Mouse (Mus musculus) intestine, postnatal 0 days (tissue): ENCODE results near the gene Abi1. TPM values are rescaled to one million over a fixed set of nuclear protein-coding genes. Genes with fewer than 3 reads are reported as not detected.

ENCODE experiments used
- ATAC-seq: fragments of 200-750 bp; cut with Nextera tagmentation; 2 replicates; pipeline ENCODE4 v1.8.0; 2017; ENCODE audit warnings: mild to moderate bottlenecking, moderate TSS enrichment, moderate library complexity
- H3K27ac ChIP-seq: fragments of 300-500 bp; sonication (generic); 2 replicates; pipeline ENCODE4 v1.5.1; 2014; ENCODE audit warnings: mild to moderate bottlenecking, low read depth, low read length, moderate library complexity
- H3K27me3 ChIP-seq: fragments of 300-500 bp; sonication (generic); replicated peaks from 2 replicates; pipeline ENCODE4 v1.6.1; 2014; ENCODE audit warnings: low read length, mixed read lengths; ENCODE audit not compliant: control insufficient read depth, insufficient read depth
- H3K36me3 ChIP-seq: fragments of 300-500 bp; sonication (generic); 2 replicates; pipeline ENCODE4 v1.6.1; 2014; ENCODE audit warnings: mild to moderate bottlenecking, moderate library complexity; ENCODE audit not compliant: control insufficient read depth, insufficient read depth
- H3K4me1 ChIP-seq: fragments of 300-500 bp; sonication (generic); replicated peaks from 2 replicates; pipeline ENCODE4 v1.6.1; 2014; ENCODE audit warnings: antibody characterized with exemption, low read length, mixed read lengths; ENCODE audit not compliant: control insufficient read depth, insufficient read depth
- H3K4me2 ChIP-seq: fragments of 300-500 bp; sonication (generic); replicated peaks from 2 replicates; pipeline ENCODE4 v1.6.1; 2014; ENCODE audit warnings: low read depth, mild to moderate bottlenecking, moderate library complexity
- H3K4me3 ChIP-seq: fragments of 300-500 bp; sonication (generic); 2 replicates; pipeline ENCODE4 v1.5.1; 2014; ENCODE audit warnings: low read depth, low read length
- H3K9ac ChIP-seq: fragments of 300-500 bp; sonication (generic); 2 replicates; pipeline ENCODE4 v1.6.1; 2014; ENCODE audit warnings: mild to moderate bottlenecking, low read depth, low read length
- H3K9me3 ChIP-seq: fragments of 300-500 bp; sonication (generic); 2 replicates; pipeline ENCODE4 v1.6.1; 2016; ENCODE audit warnings: mixed run types; ENCODE audit not compliant: control insufficient read depth
- CTCF ChIP-seq: sonication (generic); IDR thresholded peaks from 2 replicates; pipeline ENCODE4 v1.5.1; 2016; ENCODE audit warnings: low read depth, mild to moderate bottlenecking, control low read depth, antibody characterized with exemption, moderate library complexity
- WGBS: fragments of 180-500 bp; shearing (Covaris S2); extraction: QIAGEN DNeasy Blood & Tissue Kit; methylation state at CpG from one replicate; pipeline ENCODE4 v1.1.7; 2014; 5-methylcytosine and 5-hydroxymethylcytosine counted together
- polyA plus RNA-seq: library from polyadenylated mRNA; unstranded; fragments of >200 nt; fragmentation: Nextera tagmentation; extraction: Ambion mirVana; gene quantifications from 2 replicates; pipeline ENCODE4 v1.2.1, GENCODE M21; 2015

Abi1 gene
- polyA plus RNA-seq, 1 experiment from 2014 or later: 38.1 TPM

DNA sequence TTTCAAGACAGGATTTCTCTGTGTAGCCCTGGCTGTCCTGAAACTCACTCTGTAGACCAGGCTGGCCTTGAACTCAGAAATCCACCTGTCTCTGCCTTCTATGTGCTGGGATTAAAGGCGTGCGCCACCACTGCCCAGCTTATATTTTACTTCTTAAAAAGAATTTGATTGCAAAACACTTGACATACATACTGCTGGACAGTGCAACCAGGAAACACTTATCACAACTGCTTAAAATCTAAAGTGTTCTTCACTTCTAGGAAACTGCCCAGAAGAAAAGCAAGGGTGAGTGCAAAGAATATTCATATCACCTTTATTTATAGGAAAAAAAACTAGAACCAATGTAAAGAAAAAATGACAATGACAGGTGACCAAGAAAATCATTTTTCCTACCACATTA, 42.0 kb downstream of the Abi1 start:
- Histone ChIP-seq H3K27me3 (no peaks in the 10 kb centered on the region), H3K4me3 (no peak overlapping the region), H3K4me1 (peaks cover 3% of the 10 kb centered on the region; the same call in 1 of the 2 replicates), H3K9ac (no peak overlapping the region), H3K4me2 (no peak overlapping the region), H3K9me3 (no peaks in the 10 kb centered on the region), H3K36me3 (peaks cover 10% of the 10 kb centered on the region), H3K27ac (no peak overlapping the region)
- WGBS: 89% methylated on average over 2 of the region's 2 CpGs
- no peak for ATAC-seq
- no peak for TF ChIP-seq CTCF

DNA sequence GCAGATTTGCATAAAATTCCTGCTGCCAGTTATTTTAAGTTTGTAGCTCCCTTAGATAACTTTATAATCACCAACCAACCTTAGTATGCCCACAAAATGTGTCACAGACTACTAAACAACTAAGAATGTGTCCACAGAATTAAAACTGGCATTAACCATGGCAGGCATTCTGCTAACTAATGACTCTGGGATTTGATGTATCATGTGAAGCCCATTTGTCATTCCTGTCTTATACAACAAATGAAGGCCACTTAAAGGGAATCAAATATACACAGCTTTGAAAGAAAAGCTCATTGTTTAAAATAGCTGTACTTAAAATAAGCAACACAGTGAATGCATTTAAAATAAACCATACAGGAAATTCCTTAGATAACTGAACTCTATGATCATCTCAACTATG, 44.0 kb downstream of the Abi1 start:
- no peak for ATAC-seq
- Histone ChIP-seq H3K27me3 (no peaks in the 10 kb centered on the region), H3K4me2 (no peak overlapping the region), H3K4me3 (no peak overlapping the region), H3K36me3 (peaks cover 7% of the 10 kb centered on the region; the same call in 1 of the 2 replicates), H3K4me1 (peaks cover 3% of the 10 kb centered on the region; the same call in 1 of the 2 replicates), H3K9me3 (no peaks in the 10 kb centered on the region), H3K9ac (no peak overlapping the region), H3K27ac (no peak overlapping the region)
- no peak for TF ChIP-seq CTCF

DNA sequence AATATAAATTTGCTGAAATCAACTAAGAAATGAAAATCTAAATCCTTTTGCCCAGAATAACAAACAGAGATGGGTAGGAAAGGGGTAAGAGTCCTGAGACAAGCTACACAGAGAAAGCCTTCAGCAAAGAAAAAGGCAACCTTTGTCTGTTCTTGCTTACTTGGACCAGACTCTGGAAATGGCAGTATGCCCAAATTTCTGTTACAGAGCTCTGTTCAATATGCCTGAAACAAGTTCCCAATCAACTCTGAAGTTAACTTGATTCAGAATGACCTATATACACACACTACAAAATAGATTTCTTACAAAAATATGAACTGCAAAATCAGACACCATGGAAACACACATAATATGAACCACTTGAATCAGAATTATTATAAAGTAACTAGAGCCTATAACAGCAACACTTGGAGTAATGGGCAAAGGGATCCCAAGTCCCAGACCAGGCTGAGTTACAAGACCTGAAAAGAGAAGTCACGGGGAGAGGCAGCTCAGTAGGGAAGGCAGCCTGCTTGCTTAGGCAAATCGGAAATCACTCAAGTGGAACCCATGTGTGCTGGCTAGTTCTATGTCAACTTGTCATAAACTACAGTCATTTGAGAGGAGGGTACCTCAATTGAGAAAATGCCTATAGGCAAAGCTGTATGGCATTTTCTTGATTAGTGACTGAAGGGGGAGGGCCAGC, 53.9 kb downstream of the Abi1 start:
- no peaks in the 10 kb centered on the region for H3K27me3 ChIP-seq
- 80% methylated on average over 2 of the region's 2 CpGs for WGBS
- H3K9ac ChIP-seq: no peak overlapping the region
- H3K9me3 ChIP-seq: no peaks in the 10 kb centered on the region
- TF ChIP-seq CTCF: no peak
- no peak for ATAC-seq
- H3K36me3 ChIP-seq: peaks cover 3% of the 10 kb centered on the region; the same call in 1 of the 2 replicates
- no peak overlapping the region for H3K4me3 ChIP-seq
- H3K27ac ChIP-seq: no peak overlapping the region
- H3K4me1 ChIP-seq: no peaks in the 10 kb centered on the region
- no peak overlapping the region for H3K4me2 ChIP-seq

DNA sequence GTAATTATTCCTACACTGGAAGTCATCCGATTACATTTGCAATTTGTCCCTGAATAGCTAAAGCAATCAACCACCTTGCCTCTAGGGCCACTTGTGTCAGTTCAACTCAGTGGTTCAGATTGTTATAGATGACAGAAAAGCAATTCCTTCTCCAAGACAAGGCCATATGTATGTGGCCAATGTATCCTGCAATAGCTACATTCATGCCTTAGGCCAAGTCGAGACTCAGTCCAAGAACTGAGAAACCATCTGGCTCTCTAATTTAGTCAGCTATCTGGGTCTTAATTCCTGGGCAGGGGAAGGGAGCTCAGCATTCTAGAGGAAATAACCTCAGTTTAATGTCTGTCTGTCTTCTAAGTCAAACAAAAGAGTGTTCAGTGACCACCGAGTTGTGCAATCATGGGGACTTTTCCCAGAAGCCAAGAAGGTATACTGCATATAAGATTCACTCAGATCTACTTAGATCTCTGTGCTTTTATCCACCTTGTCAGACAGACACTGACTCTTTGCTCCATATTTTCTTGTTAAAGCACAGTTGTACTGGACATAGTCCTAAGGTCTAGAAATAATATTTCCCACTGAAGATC, 62.6 kb downstream of the Abi1 start:
- Histone ChIP-seq H3K27me3 (no peaks in the 10 kb centered on the region), H3K4me3 (no peak overlapping the region), H3K27ac (no peak overlapping the region), H3K9ac (no peak overlapping the region), H3K4me1 (0 out of 2 replicates have a peak, but pooled peaks cover 3% of the 10 kb centered on the region), H3K36me3 (no peaks in the 10 kb centered on the region), H3K9me3 (no peaks in the 10 kb centered on the region), H3K4me2 (no peak overlapping the region)
- TF ChIP-seq CTCF: no peak
- 56% methylated on average over 3 of the region's 3 CpGs for WGBS
- no peak for ATAC-seq

DNA sequence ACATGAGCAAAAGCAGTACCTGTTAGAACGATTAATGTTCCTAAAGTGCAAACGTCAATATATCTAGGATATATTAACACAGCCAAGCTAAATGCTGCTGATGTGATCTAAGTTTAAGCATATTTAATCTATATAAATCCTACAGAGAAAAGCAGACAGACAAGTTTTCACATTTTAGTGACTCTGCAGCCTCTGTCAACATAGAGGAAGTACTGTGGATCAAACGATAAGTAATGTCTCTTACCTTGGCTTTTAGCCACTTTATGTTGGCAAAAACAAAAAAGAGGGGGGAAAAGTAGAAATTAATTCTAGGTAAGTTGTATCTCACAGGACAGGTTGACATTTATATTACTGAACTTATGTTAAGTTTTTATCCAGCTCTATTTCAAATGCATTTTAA, 77.1 kb downstream of the Abi1 start:
- Histone ChIP-seq H3K27me3 (no peaks in the 10 kb centered on the region), H3K4me3 (no peak overlapping the region), H3K9me3 (no peaks in the 10 kb centered on the region), H3K36me3 (peaks cover 6% of the 10 kb centered on the region; the same call in 1 of the 2 replicates), H3K9ac (no peak overlapping the region), H3K4me1 (no peaks in the 10 kb centered on the region), H3K27ac (no peak overlapping the region), H3K4me2 (no peak overlapping the region)
- 74% methylated on average over 3 of the region's 3 CpGs for WGBS
- TF ChIP-seq CTCF: no peak
- ATAC-seq: no peak

DNA sequence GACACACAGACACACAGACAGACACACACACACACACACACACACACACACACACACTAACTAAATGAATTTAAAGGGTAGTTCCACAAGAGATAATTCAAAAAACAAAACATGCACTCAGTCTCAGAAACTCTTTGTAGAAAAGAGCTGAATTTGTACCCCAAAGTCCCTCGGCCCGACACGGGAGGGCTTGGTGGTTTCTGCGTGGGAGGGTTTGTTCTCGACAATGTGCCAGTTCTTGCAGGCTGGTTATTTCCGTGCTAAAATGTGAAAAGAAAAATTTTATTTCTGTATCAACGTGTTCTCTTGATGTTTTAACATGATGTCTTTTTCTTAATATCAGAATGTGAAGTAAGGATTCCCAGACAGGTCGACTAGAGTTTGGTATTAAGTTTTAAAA, 77.8 kb downstream of the Abi1 start:
- Histone ChIP-seq H3K4me2 (no peak overlapping the region), H3K27ac (no peak overlapping the region), H3K27me3 (no peaks in the 10 kb centered on the region), H3K36me3 (peaks cover 10% of the 10 kb centered on the region; the same call in 1 of the 2 replicates), H3K4me3 (no peak overlapping the region), H3K4me1 (no peaks in the 10 kb centered on the region), H3K9ac (no peak overlapping the region), H3K9me3 (no peaks in the 10 kb centered on the region)
- no peak for TF ChIP-seq CTCF
- ATAC-seq: no peak
- WGBS: 94% methylated on average over 8 of the region's 8 CpGs
